In genomic region chr6:36788576-36789191, GRCm38 (mm10) we compare ENCODE assay signal across 10 mouse cellular contexts. TPM values are rescaled to one million over a fixed set of nuclear protein-coding genes. Genes with fewer than 3 reads are reported as not detected.
DNase-seq lines count a peak whose midpoint lies in the region; ATAC-seq and TF ChIP-seq lines count a peak whose summit lies in the region.
"Had no signal": no experiment of that assay in that cellular context is flagged by ENCODE, and none has a peak within 500 bp of the region (broad histone marks: within the 10 kb centered on the region; RNA-seq: fewer than 3 reads in every experiment).

No protein-coding gene starts in this region.

- 0 out of 2 replicates have a peak overlapping the region, but pooled peaks have one; percentile 11 for H3K27ac ChIP-seq in lung, embryonic 14.5 days (ENCODE audit: low read depth)
- H3K27ac ChIP-seq: limb, embryonic 10.5 days had no signal

- no peaks in the 10 kb centered on the region for H3K4me1 ChIP-seq in lung, embryonic 14.5 days (ENCODE audit: insufficient read depth)

- intact Hi-C loops in left cerebral cortex, postnatal 36 days (cut with DNase I): no loop called here

- no peaks in the 10 kb centered on the region for H3K9me3 ChIP-seq in lung, embryonic 14.5 days (ENCODE audit: low read depth, low read length)
- H3K9me3 ChIP-seq: limb, embryonic 10.5 days had no signal

- no peaks in the 10 kb centered on the region for H3K36me3 ChIP-seq in lung, embryonic 14.5 days (ENCODE audit: insufficient read depth)

- no peak overlapping the region for H3K9ac ChIP-seq in lung, embryonic 14.5 days

- 36% methylated on average over 12 of the region's 12 CpGs for WGBS in lung, embryonic 14.5 days

- no peak overlapping the region for H3K4me3 ChIP-seq in lung, embryonic 14.5 days (ENCODE audit: low read depth, low read length)
- H3K4me3 ChIP-seq: limb, embryonic 10.5 days had no signal

- DNase-seq in adrenal gland, adult (ENCODE audit: inconsistent age in 2 of 2, low spot score in 1 of 2): peak; percentile 68 to 90
- no peak for DNase-seq in adrenal gland, postnatal 4 days (ENCODE audit: low spot score in 2 of 2)
- no peak for DNase-seq in lung, embryonic 14.5 days
- no peak for DNase-seq in lung, postnatal 4 days
- DNase-seq in kidney, postnatal 10 days: peak; percentile 28
- DNase-seq in retina, postnatal 1 day: peak; percentile 59
- no peak for DNase-seq in left cerebral cortex, postnatal 36 days (ENCODE audit: low spot score in 2 of 2)
- DNase-seq in left cerebral cortex, adult 18-20 months (ENCODE audit: low spot score in 2 of 2): no peak
- DNase-seq: cerebellum, postnatal 36 days had no signal

- TF ChIP-seq CTCF in lung, embryonic 14.5 days (IDR thresholded peaks at IDR 0.05; ENCODE audit: low read depth): no peak

- ATAC-seq in lung, embryonic 14.5 days (ENCODE audit: insufficient read depth): no peak; the same call in 1 of the 2 replicates

- no peaks in the 10 kb centered on the region for H3K27me3 ChIP-seq in lung, embryonic 14.5 days (ENCODE audit: insufficient read depth, low read length)

- no peak overlapping the region for H3K4me2 ChIP-seq in lung, embryonic 14.5 days

RNA-seq across cellular contexts. Expression of gene Ptn, which starts 21.3 kb away (rescaled TPM):
- 100 to 1,000 TPM in 1 of 2 experiments, 10 to 100 TPM in 1; 99.9 to 148 TPM for total RNA-seq in adrenal gland, postnatal 4 days (2021)
- 113 and 141 TPM in 2 replicates for polyA plus RNA-seq in lung, embryonic 14.5 days (2014; fragmentation: Nextera tagmentation; extraction: Ambion mirVana)
- total RNA-seq in left cerebral cortex, postnatal 36 days (2021): 100 to 1,000 TPM; 406 to 414 TPM
- total RNA-seq in left cerebral cortex, adult 18-20 months (2021): 100 to 1,000 TPM; 362 to 387 TPM

Comparison
In these comparisons a context has a peak if more than half of its experiments do, and no peak if none do; other contexts are left out.
1. DNase-seq: peak in adrenal gland, adult (2 of 2), kidney, postnatal 10 days (single experiment) and retina, postnatal 1 day (single experiment); none in adrenal gland, postnatal 4 days (0 of 2), lung, embryonic 14.5 days (single experiment), lung, postnatal 4 days (0 of 2), left cerebral cortex, postnatal 36 days (0 of 2) and left cerebral cortex, adult 18-20 months (0 of 2).